Mouse (Mus musculus) heart, adult 2 months (tissue): ENCODE results near the gene Il10ra.

Experiments used
- CTCF ChIP-seq: fragments of 200-600 bp; IDR thresholded peaks from 2 replicates; pipeline ENCODE4 v1.8.1; 2022; ENCODE audit warnings: antibody characterized with exemption, mild to moderate bottlenecking, moderate library complexity
- EP300 ChIP-seq: fragments of 200-500 bp; IDR thresholded peaks from 2 replicates; pipeline ENCODE4 v1.6.1; 2011; ENCODE audit warnings: low read depth, low read length, control low read depth; ENCODE audit not compliant: insufficient read depth
- POLR2A ChIP-seq: fragments of 200-500 bp; IDR thresholded peaks from 2 replicates; pipeline ENCODE4 v1.6.1; 2011; ENCODE audit warnings: mild to moderate bottlenecking, low read depth, low read length, control low read depth; ENCODE audit not compliant: insufficient read depth

- TF ChIP-seq CTCF (no peak), POLR2A (no peak), EP300 (no peak)
These were observed 22.9 kb downstream of the Il10ra start for GRCm38 (mm10) chr9:45246060-45246459.
